Mouse (Mus musculus): ENCODE measurements around the gene Skint7. TPM values are rescaled to one million over a fixed set of nuclear protein-coding genes. Genes with fewer than 3 reads are reported as not detected.

The Skint7 gene
- not detected for total RNA-seq (2023)

GRCm38 (mm10) chr4:111972623-111973022 lies at the start of gene Skint7:
Skint7 (plus strand) TSS chr4:111972923.

GRCm38 (mm10) chr4:112005969-112006368 lies 33.2 kb downstream of the Skint7 start, which contains the start of gene Skint1:
Skint1 (plus strand) TSS chr4:112006269.

Other genes with a start within 250 kb of the Skint7 start
- gene Slc5a9, start 70.0 kb upstream of the Skint7 start, total RNA-seq (2023): not detected
- gene Skint8, start 53.5 kb upstream of the Skint7 start, total RNA-seq (2023): not detected
- gene Skint1, start 33.3 kb downstream of the Skint7 start, total RNA-seq (2023): not detected
- not detected for gene Skint4, start 99.1 kb downstream of the Skint7 start, total RNA-seq (2023)